Mouse (Mus musculus) liver, adult 2 months (tissue): Measurements from ENCODE around the gene Gm42517.

ENCODE experiments used
- CTCF ChIP-seq: fragments of 200-500 bp; IDR thresholded peaks from 2 replicates; pipeline ENCODE4 v1.5.1; 2011; ENCODE audit warnings: low read depth, low read length, control low read depth
- POLR2A ChIP-seq: fragments of 200-500 bp; IDR thresholded peaks from 2 replicates; pipeline ENCODE4 v1.6.1; 2011; ENCODE audit warnings: low read length, control low read depth; ENCODE audit not compliant: insufficient read depth; ENCODE audit errors: extremely low read depth

- TF ChIP-seq CTCF (no peak), POLR2A (no peak)
These were observed 9.9 kb downstream of the Gm42517 start for GRCm38 (mm10) chr5:108357862-108358261.
